Mouse (Mus musculus) layer of hippocampus, adult 9-11 months (tissue): ENCODE measurements around the gene Gm3409.
"Not testable (repeated sequence)": the region's sequence is repeated elsewhere in the genome, so short reads cannot be mapped to it uniquely, and the experiment has no call there.

ENCODE experiments used
- DNase-seq: peaks from one replicate; pipeline ENCODE4 v3.0.0; 2022

The Gm3409 gene

DNA sequence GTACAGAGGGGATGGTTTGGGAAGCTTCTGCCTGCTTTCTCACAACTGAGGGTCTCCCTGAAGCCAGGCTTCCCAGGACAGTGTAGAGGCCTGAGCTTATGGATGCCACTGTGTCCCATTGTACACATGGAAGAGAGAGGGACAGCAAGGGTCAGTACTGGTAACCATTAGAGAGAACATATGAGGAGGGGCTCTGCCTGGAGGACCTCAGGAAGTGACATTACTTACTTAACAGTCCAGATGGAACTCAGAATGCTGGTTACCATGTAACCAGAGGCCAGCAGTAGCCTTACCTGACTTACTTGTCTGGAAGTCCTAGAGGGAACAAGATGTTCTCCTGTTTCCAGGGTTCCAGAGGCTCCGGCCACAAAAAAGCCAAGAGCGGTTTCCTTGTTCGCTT, at the start of gene Gm3409:
TSS of gene Gm3409 (plus strand) at position 301 of the 400 bp plus-strand sequence.
- DNase-seq: not testable (repeated sequence)

DNA sequence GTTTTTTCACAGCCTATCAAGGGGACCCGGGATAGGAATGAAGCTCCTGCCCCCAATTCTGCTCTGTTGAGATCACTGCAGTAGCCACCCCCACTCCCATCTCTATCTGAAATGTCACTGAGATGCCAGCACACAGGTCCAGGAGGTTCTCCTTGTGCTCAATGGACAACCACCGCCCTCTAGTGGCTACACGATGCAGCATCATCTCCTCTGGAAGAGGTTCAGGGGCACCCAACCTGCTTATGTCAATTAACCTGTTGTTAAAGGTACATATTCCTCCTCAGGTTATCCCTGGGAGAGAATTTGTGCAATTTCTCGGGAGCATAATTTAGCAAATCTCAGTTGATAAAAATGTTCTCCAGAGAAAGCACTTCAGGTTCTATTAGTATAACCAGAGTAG, 48.5 kb upstream of the Gm3409 start:
- peak; percentile 24 for DNase-seq

DNA sequence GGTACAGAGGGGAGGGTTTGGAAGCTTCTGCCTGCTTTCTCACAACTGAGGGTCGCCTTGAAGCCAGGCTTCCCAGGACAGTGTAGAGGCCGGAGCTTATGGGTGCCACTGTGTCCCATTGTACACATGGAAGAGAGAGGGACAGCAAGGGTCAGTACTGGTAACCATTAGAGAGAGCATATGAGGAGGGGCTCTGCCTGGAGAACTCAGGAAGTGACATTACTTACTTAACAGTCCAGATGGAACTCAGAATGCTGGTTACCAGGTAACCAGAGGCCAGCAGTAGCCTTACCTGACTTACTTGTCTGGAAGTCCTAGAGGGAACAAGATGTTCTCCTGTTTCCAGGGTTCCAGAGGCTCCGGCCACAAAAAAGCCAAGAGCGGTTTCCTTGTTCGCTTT, 46.4 kb upstream of the Gm3409 start, which contains the start of gene Gm6370:
TSS of gene Gm6370 (plus strand) at position 301 of the 400 bp plus-strand sequence.
- not testable (repeated sequence) for DNase-seq

DNA sequence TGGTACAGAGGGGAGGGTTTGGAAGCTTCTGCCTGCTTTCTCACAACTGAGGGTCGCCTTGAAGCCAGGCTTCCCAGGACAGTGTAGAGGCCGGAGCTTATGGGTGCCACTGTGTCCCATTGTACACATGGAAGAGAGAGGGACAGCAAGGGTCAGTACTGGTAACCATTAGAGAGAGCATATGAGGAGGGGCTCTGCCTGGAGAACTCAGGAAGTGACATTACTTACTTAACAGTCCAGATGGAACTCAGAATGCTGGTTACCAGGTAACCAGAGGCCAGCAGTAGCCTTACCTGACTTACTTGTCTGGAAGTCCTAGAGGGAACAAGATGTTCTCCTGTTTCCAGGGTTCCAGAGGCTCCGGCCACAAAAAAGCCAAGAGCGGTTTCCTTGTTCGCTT, 35.3 kb upstream of the Gm3409 start, which contains the start of gene 4930449I24Rik:
TSS of gene 4930449I24Rik (plus strand) at position 301 of the 400 bp plus-strand sequence.
- DNase-seq: not testable (repeated sequence)

DNA sequence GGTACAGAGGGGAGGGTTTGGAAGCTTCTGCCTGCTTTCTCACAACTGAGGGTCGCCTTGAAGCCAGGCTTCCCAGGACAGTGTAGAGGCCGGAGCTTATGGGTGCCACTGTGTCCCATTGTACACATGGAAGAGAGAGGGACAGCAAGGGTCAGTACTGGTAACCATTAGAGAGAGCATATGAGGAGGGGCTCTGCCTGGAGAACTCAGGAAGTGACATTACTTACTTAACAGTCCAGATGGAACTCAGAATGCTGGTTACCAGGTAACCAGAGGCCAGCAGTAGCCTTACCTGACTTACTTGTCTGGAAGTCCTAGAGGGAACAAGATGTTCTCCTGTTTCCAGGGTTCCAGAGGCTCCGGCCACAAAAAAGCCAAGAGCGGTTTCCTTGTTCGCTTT, 23.6 kb upstream of the Gm3409 start, which contains the start of gene Gm3402:
TSS of gene Gm3402 (plus strand) at position 301 of the 400 bp plus-strand sequence.
- not testable (repeated sequence) for DNase-seq

DNA sequence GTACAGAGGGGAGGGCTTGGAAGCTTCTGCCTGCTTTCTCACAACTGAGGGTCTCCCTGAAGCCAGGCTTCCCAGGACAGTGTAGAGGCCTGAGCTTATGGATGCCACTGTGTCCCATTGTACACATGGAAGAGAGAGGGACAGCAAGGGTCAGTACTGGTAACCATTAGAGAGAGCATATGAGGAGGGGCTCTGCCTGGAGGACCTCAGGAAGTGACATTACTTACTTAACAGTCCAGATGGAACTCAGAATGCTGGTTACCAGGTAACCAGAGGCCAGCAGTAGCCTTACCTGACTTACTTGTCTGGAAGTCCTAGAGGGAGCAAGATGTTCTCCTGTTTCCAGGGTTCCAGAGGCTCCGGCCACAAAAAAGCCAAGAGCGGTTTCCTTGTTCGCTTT, 11.9 kb upstream of the Gm3409 start, which contains the start of gene Gm3404:
TSS of gene Gm3404 (plus strand) at position 301 of the 400 bp plus-strand sequence.
- not testable (repeated sequence) for DNase-seq

DNA sequence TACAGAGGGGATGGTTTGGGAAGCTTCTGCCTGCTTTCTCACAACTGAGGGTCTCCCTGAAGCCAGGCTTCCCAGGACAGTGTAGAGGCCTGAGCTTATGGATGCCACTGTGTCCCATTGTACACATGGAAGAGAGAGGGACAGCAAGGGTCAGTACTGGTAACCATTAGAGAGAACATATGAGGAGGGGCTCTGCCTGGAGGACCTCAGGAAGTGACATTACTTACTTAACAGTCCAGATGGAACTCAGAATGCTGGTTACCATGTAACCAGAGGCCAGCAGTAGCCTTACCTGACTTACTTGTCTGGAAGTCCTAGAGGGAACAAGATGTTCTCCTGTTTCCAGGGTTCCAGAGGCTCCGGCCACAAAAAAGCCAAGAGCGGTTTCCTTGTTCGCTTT, 18.4 kb downstream of the Gm3409 start, which contains the start of gene Gm3415:
TSS of gene Gm3415 (plus strand) at position 301 of the 400 bp plus-strand sequence.
- not testable (repeated sequence) for DNase-seq

DNA sequence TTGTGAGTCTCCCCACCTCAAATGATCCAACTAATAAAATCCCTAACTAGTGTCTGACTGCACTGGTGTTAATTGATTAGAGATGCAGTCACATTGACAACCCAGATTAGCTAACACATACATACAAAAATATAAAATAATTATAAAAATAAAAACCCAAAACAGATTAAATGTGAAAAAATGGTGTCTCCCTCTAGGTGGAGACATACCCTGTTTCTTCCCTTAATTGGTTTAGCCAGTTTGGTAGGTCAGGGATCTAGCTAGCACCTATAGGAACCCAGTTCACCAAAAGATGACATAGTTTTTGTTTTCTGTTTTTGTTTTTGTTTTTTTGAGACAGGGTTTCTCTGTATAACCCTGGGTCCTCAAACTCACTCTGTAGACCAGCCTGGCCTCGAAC, 26.8 kb downstream of the Gm3409 start:
- no peak for DNase-seq

DNA sequence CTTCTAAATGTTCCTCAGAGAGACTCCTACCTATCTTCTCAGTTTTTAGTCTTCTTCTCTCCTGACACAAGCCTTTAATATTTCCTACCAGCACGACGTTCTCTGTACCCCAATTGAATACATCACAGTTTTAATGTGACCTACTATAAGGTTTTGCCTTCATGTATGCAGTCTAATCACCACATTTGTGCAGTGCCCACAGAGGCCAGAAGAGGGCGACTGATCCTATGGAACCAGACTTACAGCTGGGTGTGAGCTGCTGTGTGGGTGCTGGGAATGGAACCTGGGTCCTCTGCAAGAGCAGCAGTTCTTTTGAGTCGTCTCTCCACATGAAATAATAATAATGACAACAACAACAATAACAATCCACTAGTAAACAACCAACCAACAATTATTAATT, 29.6 kb downstream of the Gm3409 start:
- DNase-seq: no peak

DNA sequence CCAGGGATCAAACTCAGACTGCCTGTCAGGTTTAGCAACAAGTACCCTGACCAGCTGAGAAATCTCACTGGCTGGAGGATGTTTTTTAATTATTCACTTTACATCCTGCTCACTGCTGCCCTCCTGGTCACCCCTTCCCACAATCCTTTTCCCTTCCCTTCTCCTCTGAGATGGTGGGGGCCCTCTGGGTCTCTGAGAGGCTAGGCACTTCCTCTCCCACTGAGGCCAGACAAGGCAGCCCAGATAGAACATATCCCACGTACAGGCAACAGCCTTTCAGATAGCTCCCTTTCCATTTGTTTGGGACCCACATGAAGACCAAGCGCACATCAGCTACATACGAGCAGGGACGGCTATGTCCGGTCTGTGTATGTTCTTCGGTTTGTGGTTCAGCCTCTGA, 32.7 kb downstream of the Gm3409 start:
- DNase-seq: not testable (repeated sequence)

DNA sequence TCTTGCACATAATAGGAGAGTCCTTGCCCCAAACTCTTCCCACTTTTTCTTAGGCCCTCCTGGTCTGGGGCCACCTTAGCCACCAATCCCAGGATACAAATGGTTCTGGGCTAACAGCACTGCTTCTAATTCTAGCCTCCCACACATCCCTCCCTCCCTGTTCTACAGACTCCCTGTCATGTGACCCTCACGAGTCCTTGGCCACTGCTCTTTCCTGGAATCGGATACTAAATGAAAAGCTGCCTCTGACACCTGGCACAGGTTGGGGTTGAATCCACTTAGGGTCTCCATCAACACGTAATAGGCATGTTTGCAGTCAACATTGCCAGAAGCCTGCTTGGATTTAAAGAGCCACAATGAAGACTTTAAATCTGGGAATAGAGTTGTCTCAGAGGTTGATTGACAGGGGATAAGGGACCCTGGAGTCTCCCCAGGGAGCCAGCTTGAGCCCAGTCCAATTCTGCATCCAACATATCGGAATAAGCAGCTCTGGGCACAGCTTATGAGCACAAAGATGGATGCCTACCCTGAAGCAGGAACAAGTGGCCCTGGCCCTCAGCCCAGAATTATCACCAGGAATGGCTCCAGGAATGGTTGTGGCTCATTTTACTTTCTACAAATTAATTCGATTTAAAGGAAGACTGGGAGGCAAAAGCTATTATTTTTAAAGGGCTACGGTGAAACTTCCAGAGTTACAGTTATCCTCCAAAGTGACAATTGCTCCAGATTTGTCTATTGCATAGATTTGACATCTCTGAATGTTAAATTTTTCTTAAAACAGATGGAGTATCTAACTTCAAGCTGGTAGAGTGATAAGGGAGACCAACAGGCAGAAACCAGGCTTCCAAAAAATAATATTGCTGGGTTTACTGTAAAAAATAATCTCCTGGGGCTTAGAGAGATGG, 34.6 kb downstream of the Gm3409 start:
- peak; percentile 85 for DNase-seq

DNA sequence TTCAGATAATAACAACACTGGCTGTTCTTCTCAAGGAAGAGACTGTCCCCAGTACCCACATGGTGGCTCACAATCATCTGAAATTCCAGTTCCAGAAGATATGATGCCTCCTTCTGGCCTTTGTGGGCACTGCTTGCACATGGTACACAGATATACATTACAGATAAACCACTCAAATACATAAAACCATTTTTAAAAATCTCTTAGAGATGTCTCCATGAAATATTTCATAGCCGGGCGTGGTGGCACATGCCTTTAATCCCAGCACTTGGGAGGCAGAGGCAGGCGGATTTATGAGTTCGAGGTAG, 35.2 kb downstream of the Gm3409 start:
- DNase-seq: not testable (repeated sequence)

DNA sequence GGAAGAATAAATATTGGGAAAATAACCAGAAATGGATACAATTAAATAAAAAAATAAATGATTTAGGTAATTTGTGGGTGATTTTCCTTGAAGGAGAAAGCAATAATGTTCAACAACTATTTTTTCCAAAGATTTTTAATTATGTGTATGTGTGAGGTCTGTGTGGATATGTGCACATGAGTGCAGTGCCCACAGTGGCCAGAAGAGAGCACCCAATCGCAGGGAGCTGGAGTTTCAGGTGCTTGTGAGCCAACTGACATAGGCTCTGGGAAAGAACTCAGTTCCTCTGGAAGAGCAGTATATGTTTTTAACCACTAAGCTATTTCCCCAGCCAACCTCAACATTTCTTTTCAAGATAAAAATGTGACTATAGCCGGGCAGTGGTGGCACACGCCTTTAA, 39.2 kb downstream of the Gm3409 start:
- no peak for DNase-seq

DNA sequence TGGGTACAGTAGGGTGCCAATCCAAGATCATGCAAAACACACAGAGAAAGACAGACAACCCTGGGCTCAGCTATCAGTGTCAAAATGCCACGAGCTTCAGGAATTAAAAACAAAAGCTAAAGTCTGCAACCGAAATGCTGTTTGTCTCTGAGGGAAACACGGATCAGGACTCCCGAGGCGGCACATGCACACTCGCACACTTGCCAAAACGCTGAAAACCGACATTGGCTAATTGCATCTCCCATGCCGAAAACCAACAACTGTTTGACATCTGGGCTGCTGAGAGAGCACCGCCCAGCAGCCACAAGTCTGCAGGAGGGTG, 46.7 kb downstream of the Gm3409 start:
- DNase-seq: no peak

DNA sequence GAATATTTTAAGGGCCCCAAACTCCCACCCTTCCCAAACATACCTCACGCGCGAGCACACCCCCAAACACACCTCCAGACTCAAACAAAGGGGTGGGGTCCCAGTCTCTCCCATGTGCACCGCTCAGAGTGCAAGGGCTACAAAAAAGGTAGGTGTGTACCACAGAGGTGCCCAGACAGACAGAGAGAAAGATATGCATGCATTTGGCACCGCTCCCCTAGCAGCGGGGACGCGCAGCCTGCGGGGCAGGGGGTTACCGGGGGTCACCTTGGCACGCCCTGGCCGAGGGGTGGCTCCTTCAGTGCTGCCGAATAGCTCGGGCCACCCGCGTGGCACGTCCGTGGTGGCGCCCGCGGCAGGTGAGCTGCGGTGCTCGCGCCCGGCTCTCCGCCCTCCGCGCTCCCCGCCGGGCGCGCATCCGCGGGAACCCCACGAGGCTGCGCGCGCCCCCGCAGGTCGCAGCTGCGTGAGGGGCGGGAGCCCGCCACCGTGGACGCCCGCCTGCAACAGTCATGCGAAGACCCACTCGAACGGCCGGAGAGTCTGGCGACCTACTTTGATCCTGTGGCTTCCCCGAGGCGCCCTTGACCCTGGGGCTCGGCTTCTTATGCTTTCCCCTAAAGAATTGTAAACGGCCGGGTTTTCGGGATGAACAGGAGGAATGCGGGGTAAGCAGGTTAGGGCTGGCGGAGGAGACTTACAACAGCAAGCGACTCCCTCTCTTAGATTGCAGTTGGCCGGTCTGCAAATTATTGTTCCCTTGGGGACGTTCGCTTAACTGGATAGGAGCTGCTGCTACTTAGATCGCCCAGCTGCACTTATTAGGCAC, 47.2 kb downstream of the Gm3409 start, which contains the start of gene Gpr12:
TSS of gene Gpr12 (minus strand) at position 762 of the 829 bp plus-strand sequence.
- DNase-seq: no peak

DNA sequence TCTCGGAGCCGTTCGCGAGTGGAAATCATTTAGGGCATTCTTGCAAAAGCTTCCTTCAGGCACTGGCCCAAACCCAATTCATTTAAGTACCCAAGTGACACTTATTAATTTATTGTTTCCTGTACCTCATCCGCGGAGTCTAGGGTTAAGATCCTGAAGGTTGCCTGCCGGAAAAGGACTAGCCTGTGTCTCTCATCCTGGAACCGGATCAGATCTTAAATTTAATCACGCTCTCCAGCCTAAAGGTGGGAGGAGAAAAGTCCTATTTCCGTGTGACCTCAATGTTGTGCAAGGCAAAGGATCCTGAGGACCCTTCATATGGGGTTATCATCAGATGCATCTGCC, 47.8 kb downstream of the Gm3409 start:
- no peak for DNase-seq

DNA sequence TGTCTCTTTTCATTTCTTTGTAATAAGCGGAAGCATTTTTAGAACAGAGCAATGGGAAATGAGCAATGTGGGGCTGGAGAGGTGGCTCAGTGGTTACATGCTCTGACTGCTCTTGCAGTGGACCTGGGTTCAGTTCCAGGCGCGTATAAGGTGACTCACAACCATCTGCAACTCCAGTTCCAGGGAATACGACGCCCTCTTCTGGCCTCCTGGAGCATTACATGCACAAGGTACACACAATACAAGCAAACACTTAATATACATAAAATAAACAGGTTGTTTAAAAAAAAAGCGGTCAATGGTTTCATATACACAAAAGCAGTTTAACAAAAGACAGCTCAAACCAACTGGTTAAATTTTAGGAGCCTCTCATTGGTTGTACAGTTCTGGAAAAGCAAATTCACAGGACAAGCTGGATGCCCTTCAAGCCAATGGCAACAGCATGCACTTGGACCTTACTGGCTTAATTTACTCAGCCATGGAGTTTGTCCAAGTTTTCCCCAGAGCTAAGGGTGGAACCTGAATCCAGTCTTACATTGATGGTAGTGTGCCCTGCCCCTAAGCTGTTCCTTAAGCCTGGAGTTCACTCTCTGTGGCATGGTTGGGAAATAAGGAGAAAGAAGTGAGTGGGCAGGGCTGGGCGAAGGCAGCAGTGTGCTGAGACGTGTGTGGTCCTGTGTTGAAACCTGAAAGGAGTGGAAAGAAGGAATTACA, 49.1 kb downstream of the Gm3409 start:
- no peak for DNase-seq
